Mouse (Mus musculus) cerebellum, adult 2 months (tissue): ENCODE results near the gene Irgq. TPM values are rescaled to one million over a fixed set of nuclear protein-coding genes. Genes with fewer than 3 reads are reported as not detected.
"Not testable (repeated sequence)": the region's sequence is repeated elsewhere in the genome, so short reads cannot be mapped to it uniquely, and the experiment has no call there.

ENCODE experiments used
- DNase-seq, 2 experiments: peaks; one replicate each; pipeline ENCODE4 v3.0.0; 2021
- H3K27ac ChIP-seq: fragments of 200-500 bp; 2 replicates; pipeline ENCODE4 v1.5.1; 2012; ENCODE audit warnings: low read length, control low read depth, inconsistent platforms; ENCODE audit not compliant: insufficient read depth
- H3K27me3 ChIP-seq: fragments of 200-500 bp; 2 replicates; pipeline ENCODE4 v1.6.1; 2012; ENCODE audit warnings: inconsistent platforms, mild to moderate bottlenecking, low read length, moderate library complexity; ENCODE audit not compliant: control insufficient read depth, insufficient read depth
- H3K4me1 ChIP-seq: fragments of 200-500 bp; 2 replicates; pipeline ENCODE4 v1.6.1; 2011; ENCODE audit warnings: low read length; ENCODE audit not compliant: control insufficient read depth, insufficient read depth
- H3K4me3 ChIP-seq: fragments of 200-500 bp; replicated peaks from 2 replicates; pipeline ENCODE3; 2011; ENCODE audit warnings: mild to moderate bottlenecking, low read depth, low read length, control low read depth; ENCODE audit not compliant: insufficient read depth
- CTCF ChIP-seq: fragments of 200-500 bp; IDR thresholded peaks from 2 replicates; pipeline ENCODE4 v1.5.1; 2011; ENCODE audit warnings: low read depth, mild to moderate bottlenecking, control low read depth, low read length, moderate library complexity, borderline replicate concordance; ENCODE audit not compliant: insufficient read depth
- POLR2A ChIP-seq: fragments of 200-500 bp; IDR thresholded peaks from 2 replicates; pipeline ENCODE4 v1.6.1; 2011; ENCODE audit warnings: low read length, control low read depth, borderline replicate concordance; ENCODE audit not compliant: insufficient read depth
- WGBS: fragments of 180-500 bp; shearing (Covaris S2); methylation state at CpG from one replicate; pipeline ENCODE4 v1.1.7; 2018; 5-methylcytosine and 5-hydroxymethylcytosine counted together
- polyA plus RNA-seq: library from polyadenylated mRNA; depleted of rRNA; stranded (reverse); fragments of >200 nt; gene quantifications from 2 replicates; pipeline ENCODE4 v1.2.3, GENCODE M21; 2012

Gene Irgq
- polyA plus RNA-seq, 1 experiment = 37.0 TPM

DNA sequence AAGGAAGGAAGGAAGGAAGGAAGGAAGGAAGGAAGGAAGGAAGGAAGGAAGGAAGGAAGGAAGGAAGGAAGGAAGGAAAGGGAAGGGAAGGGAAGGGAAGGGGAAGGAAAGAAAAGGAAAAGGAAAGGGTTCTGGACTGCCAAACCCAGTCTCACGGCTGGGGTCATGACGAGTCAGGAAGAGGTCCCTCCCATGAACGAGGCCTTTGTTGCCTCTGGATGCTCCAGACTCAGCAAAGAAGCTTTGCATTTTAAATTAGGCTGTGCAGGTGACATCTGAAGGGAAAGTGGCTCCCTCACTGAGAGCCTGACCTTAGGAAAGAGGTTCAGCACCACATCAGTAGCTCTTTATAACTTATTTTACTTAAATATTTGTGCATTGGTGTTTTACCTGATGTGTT is 11.4 kb upstream of the Irgq start:
- Histone ChIP-seq H3K4me1 (no peaks in the 10 kb centered on the region), H3K4me3 (no peak overlapping the region), H3K27me3 (no peaks in the 10 kb centered on the region), H3K27ac (no peak overlapping the region)
- WGBS = 55% methylated on average over 3 of the region's 3 CpGs
- no peak for TF ChIP-seq CTCF
- no peak for TF ChIP-seq POLR2A
- DNase-seq = no peak

DNA sequence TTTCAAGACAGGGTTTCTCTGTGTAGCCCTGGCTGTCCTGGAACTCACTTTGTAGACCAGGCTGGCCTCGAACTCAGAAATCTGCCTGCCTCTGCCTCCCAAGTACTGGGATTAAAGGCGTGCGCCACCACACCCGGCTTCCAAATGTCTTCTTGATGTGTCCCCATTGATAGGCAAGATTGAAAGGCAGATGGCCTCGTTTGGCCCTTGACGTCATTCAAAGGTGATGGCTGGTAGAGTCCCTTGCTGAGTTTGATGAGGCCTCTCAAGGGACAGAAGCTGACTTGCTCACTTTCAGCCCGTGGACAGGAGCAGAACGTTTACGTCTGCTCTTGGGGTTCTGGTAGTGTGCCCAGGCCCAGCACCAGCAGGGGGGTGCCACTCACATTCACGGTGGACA is 10.4 kb upstream of the Irgq start:
- whole genome bisulfite sequencing = 43% methylated on average over 10 of the region's 10 CpGs
- H3K27ac ChIP-seq, H3K27me3 ChIP-seq, H3K4me3 ChIP-seq, H3K4me1 ChIP-seq, DNase-seq: not testable (repeated sequence)

DNA sequence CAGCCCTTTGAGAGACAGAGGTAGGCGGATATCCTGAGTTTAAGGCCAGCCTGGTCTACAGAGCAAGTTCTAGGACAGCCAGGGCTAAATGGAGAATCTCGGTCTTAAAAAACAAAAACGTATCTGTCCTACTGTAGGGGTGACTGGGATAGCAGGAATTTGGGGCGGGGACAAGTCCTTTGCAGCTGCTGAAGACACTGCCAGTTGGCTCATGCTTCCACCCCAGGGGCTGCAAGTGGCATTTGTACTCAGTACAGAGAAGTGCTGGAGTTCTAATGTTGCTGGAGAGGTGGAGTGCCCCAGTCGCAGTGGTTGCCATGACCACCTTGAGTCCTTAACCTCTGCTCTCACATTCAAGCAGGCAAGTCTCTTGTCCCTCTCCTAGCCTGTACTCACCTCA is 7.7 kb upstream of the Irgq start:
- TF ChIP-seq POLR2A = no peak
- no peak for TF ChIP-seq CTCF
- 44% methylated on average over 5 of the region's 5 CpGs for WGBS
- no peak for DNase-seq
- H3K4me1 ChIP-seq = peaks cover 20% of the 10 kb centered on the region
- H3K27me3 ChIP-seq = no peaks in the 10 kb centered on the region
- no peak overlapping the region for H3K27ac ChIP-seq
- no peak overlapping the region for H3K4me3 ChIP-seq

DNA sequence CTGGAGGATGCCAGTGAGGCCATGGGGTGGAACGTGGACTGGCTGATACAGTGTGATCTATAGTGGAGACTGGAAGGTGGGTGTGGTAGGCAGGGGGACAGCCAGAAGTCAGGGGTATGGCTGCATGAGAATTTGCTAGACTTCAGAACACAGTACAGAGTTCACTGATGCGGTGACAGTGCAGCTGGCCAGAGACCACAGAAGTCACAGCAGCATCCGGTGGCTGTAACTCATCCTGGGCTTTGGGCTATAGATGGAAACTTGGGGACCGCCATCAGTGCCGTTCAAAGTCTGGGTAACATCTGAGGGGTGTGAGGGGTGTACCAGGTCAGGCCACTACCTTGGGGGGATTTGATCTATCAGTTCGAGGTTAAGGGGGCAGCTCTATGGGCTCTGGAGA is 6.8 kb upstream of the Irgq start:
- DNase-seq = no peak
- no peak for TF ChIP-seq CTCF
- no peak for TF ChIP-seq POLR2A
- H3K4me1 ChIP-seq = peaks cover 20% of the 10 kb centered on the region
- H3K4me3 ChIP-seq = no peak overlapping the region
- no peak overlapping the region for H3K27ac ChIP-seq
- 63% methylated on average over 6 of the region's 6 CpGs for WGBS
- H3K27me3 ChIP-seq = no peaks in the 10 kb centered on the region

GRCm38 (mm10) chr7:24524978-24525377 is 5.5 kb upstream of the Irgq start:
- Histone ChIP-seq H3K4me3 (no peak overlapping the region), H3K27me3 (no peaks in the 10 kb centered on the region), H3K27ac (no peak overlapping the region), H3K4me1 (peaks cover 20% of the 10 kb centered on the region)
- 81% methylated on average over 6 of the region's 6 CpGs for WGBS
- TF ChIP-seq POLR2A (no peak), CTCF (no peak)
- no peak for DNase-seq

GRCm38 (mm10) chr7:24525686-24526420 is 4.6 kb upstream of the Irgq start:
- H3K27me3 ChIP-seq = no peaks in the 10 kb centered on the region
- 14% methylated on average over 12 of the region's 12 CpGs for WGBS
- H3K4me1 ChIP-seq = peaks cover 20% of the 10 kb centered on the region
- TF ChIP-seq POLR2A (no peak), CTCF (no peak)
- H3K27ac ChIP-seq = peak overlapping the region; percentile 53
- no peak overlapping the region for H3K4me3 ChIP-seq
- peak; percentile 82 to 84 for DNase-seq

GRCm38 (mm10) chr7:24528861-24529260 is 1.6 kb upstream of the Irgq start:
- no peaks in the 10 kb centered on the region for H3K27me3 ChIP-seq
- peaks cover 26% of the 10 kb centered on the region for H3K4me1 ChIP-seq
- DNase-seq = no peak
- TF ChIP-seq CTCF (no peak), POLR2A (no peak)
- H3K4me3 ChIP-seq = no peak overlapping the region
- 92% methylated on average over 11 of the region's 11 CpGs for WGBS
- no peak overlapping the region for H3K27ac ChIP-seq

DNA sequence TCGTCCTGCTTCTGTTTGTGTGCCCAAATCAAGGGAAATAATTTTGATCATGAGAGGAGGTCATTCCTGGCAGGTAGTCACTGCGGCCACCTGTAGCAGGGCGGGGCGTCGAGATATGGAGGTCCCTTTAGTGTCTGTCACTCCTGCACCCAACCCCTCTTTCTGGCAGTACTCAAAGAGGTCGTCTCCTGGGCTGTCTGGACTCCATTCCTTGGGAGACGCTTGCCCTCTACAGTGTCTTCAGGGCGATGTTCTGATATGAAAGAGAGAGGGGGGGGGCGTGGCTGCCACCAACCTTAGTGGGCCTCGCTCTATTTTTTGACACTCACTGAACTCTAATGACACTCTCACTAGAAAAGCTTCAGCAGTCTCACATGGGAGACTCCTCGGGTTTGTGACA is 909 bp upstream of the Irgq start:
- H3K4me3 ChIP-seq = peak overlapping the region; percentile 71
- H3K27ac ChIP-seq = peak overlapping the region; percentile 81
- TF ChIP-seq CTCF = no peak
- TF ChIP-seq POLR2A = no peak
- 49% methylated on average over 11 of the region's 11 CpGs for whole genome bisulfite sequencing
- no peak for DNase-seq
- H3K4me1 ChIP-seq = peaks cover 26% of the 10 kb centered on the region
- H3K27me3 ChIP-seq = no peaks in the 10 kb centered on the region
